ENCODE assay signal across 14 mouse cellular contexts in genomic region chr5:66081443-66082228, GRCm38 (mm10).
DNase-seq lines count a peak whose midpoint lies in the region; ATAC-seq and TF ChIP-seq lines count a peak whose summit lies in the region.
"Had no signal": no experiment of that assay in that cellular context is flagged by ENCODE, and none has a peak within 500 bp of the region (broad histone marks: within the 10 kb centered on the region; RNA-seq: fewer than 3 reads in every experiment).

No protein-coding gene starts in this region.

- no peaks in the 10 kb centered on the region for H3K27me3 ChIP-seq in embryonic facial prominence, embryonic 11.5 days (ENCODE audit: control insufficient read depth, insufficient read depth, low read length)
- H3K27me3 ChIP-seq in embryonic facial prominence, embryonic 10.5 days (replicated peaks; ENCODE audit: low read depth, poor library complexity, severe bottlenecking), result no peaks in the 10 kb centered on the region
- H3K27me3 ChIP-seq in intestine, embryonic 15.5 days (replicated peaks), result no peaks in the 10 kb centered on the region
- no peaks in the 10 kb centered on the region for H3K27me3 ChIP-seq in small intestine, adult 2 months (ENCODE audit: control insufficient read depth, insufficient read depth, low read length)
- H3K27me3 ChIP-seq in hindbrain, embryonic 13.5 days, result no peaks in the 10 kb centered on the region
- H3K27me3 ChIP-seq: heart, embryonic 12.5 days; midbrain, embryonic 13.5 days; neural tube, embryonic 15.5 days had no signal

- H3K4me3 ChIP-seq in embryonic facial prominence, embryonic 11.5 days (ENCODE audit: low read depth, low read length), result no peak overlapping the region
- H3K4me3 ChIP-seq in embryonic facial prominence, embryonic 10.5 days, result no peak overlapping the region
- peak overlapping the region; percentile 15; the same call in 1 of the 2 replicates for H3K4me3 ChIP-seq in intestine, embryonic 15.5 days (replicated peaks)
- H3K4me3 ChIP-seq in small intestine, adult 2 months (ENCODE audit: low read depth, low read length), result peak overlapping the region; percentile 49
- no peak overlapping the region for H3K4me3 ChIP-seq in hindbrain, embryonic 13.5 days
- H3K4me3 ChIP-seq: heart, embryonic 12.5 days; midbrain, embryonic 13.5 days; neural tube, embryonic 15.5 days had no signal

- no peaks in the 10 kb centered on the region for H3K4me1 ChIP-seq in embryonic facial prominence, embryonic 11.5 days (ENCODE audit: control insufficient read depth, insufficient read depth, low read length)
- H3K4me1 ChIP-seq in embryonic facial prominence, embryonic 10.5 days, result peaks cover 24% of the 10 kb centered on the region
- peaks cover 16% of the 10 kb centered on the region; the same call in 1 of the 2 replicates for H3K4me1 ChIP-seq in intestine, embryonic 15.5 days (replicated peaks)
- H3K4me1 ChIP-seq in small intestine, adult 2 months (ENCODE audit: control insufficient read depth, insufficient read depth, insufficient read length, low read length), result peaks cover 6% of the 10 kb centered on the region
- H3K4me1 ChIP-seq in hindbrain, embryonic 13.5 days (replicated peaks), result no peaks in the 10 kb centered on the region
- H3K4me1 ChIP-seq: midbrain, embryonic 13.5 days; neural tube, embryonic 15.5 days had no signal

- no peak for TF ChIP-seq CTCF in small intestine, adult 2 months (IDR thresholded peaks at IDR 0.05; ENCODE audit: extremely low read depth, insufficient read length, insufficient replicate concordance, low read depth, low read length)

- H3K9ac ChIP-seq in embryonic facial prominence, embryonic 11.5 days (replicated peaks; ENCODE audit: low read length), result no peak overlapping the region
- H3K9ac ChIP-seq in intestine, embryonic 15.5 days, result peak overlapping the region; percentile 31
- H3K9ac ChIP-seq in hindbrain, embryonic 13.5 days, result no peak overlapping the region
- H3K9ac ChIP-seq: heart, embryonic 12.5 days; midbrain, embryonic 13.5 days; neural tube, embryonic 15.5 days had no signal

- TF ChIP-seq POLR2A in small intestine, adult 2 months (IDR thresholded peaks at IDR 0.05; ENCODE audit: low read depth, low read length), result no peak

- DNase-seq in embryonic facial prominence, embryonic 11.5 days (ENCODE audit: low spot score), result peak; percentile 29
- no peak for DNase-seq in embryonic facial prominence, embryonic 10.5 days (ENCODE audit: low spot score)
- DNase-seq in kidney, postnatal 36 days, result peak; percentile 78 to 94
- no peak for DNase-seq in heart, postnatal 10 days
- DNase-seq in adipocyte (ENCODE audit: low spot score), result no peak
- DNase-seq: right cerebral cortex, postnatal 25 days; thymus, postnatal 36 days had no signal

- H3K9me3 ChIP-seq in embryonic facial prominence, embryonic 11.5 days (replicated peaks; ENCODE audit: control insufficient read depth, low read length), result no peaks in the 10 kb centered on the region
- no peaks in the 10 kb centered on the region for H3K9me3 ChIP-seq in embryonic facial prominence, embryonic 10.5 days
- H3K9me3 ChIP-seq in intestine, embryonic 15.5 days, result no peaks in the 10 kb centered on the region
- no peaks in the 10 kb centered on the region for H3K9me3 ChIP-seq in hindbrain, embryonic 13.5 days
- H3K9me3 ChIP-seq: heart, embryonic 12.5 days; midbrain, embryonic 13.5 days; neural tube, embryonic 15.5 days had no signal

- H3K27ac ChIP-seq in embryonic facial prominence, embryonic 11.5 days (replicated peaks; ENCODE audit: low read depth, low read length), result no peak overlapping the region
- H3K27ac ChIP-seq in embryonic facial prominence, embryonic 10.5 days (replicated peaks), result no peak overlapping the region; the same call in 1 of the 2 replicates
- peak overlapping the region; percentile 89 for H3K27ac ChIP-seq in intestine, embryonic 15.5 days
- H3K27ac ChIP-seq in small intestine, adult 2 months (ENCODE audit: insufficient read depth, low read depth, low read length), result peak overlapping the region; percentile 98
- H3K27ac ChIP-seq in hindbrain, embryonic 13.5 days, result no peak overlapping the region
- H3K27ac ChIP-seq: midbrain, embryonic 13.5 days; neural tube, embryonic 15.5 days had no signal

- no peak overlapping the region for H3K4me2 ChIP-seq in embryonic facial prominence, embryonic 11.5 days (ENCODE audit: low read depth, low read length)
- peak overlapping the region; percentile 45 for H3K4me2 ChIP-seq in intestine, embryonic 15.5 days (replicated peaks)
- H3K4me2 ChIP-seq in hindbrain, embryonic 13.5 days, result no peak overlapping the region
- H3K4me2 ChIP-seq: heart, embryonic 12.5 days; midbrain, embryonic 13.5 days; neural tube, embryonic 15.5 days had no signal

- no peaks in the 10 kb centered on the region for H3K36me3 ChIP-seq in embryonic facial prominence, embryonic 11.5 days (replicated peaks; ENCODE audit: control insufficient read depth, insufficient read depth, low read depth, low read length)
- no peaks in the 10 kb centered on the region for H3K36me3 ChIP-seq in embryonic facial prominence, embryonic 10.5 days (replicated peaks)
- no peaks in the 10 kb centered on the region for H3K36me3 ChIP-seq in intestine, embryonic 15.5 days
- no peaks in the 10 kb centered on the region for H3K36me3 ChIP-seq in small intestine, adult 2 months (ENCODE audit: control insufficient read depth, insufficient read depth, low read length)
- H3K36me3 ChIP-seq in hindbrain, embryonic 13.5 days, result no peaks in the 10 kb centered on the region
- H3K36me3 ChIP-seq: heart, embryonic 12.5 days; midbrain, embryonic 13.5 days; neural tube, embryonic 15.5 days had no signal

- intact Hi-C loops in heart, postnatal 10 days (cut with DNase I), result no loop called here

- 51% methylated on average over 19 of the region's 19 CpGs for WGBS in embryonic facial prominence, embryonic 11.5 days
- 62% methylated on average over 19 of the region's 19 CpGs for WGBS in embryonic facial prominence, embryonic 10.5 days
- 53% methylated on average over 19 of the region's 19 CpGs for WGBS in intestine, embryonic 15.5 days
- 29% methylated on average over 19 of the region's 19 CpGs for WGBS in small intestine, adult 2 months
- WGBS in hindbrain, embryonic 13.5 days, result 83% methylated on average over 19 of the region's 19 CpGs

- ATAC-seq in embryonic facial prominence, embryonic 11.5 days (replicated peaks; ENCODE audit: insufficient number of reproducible peaks, low FRiP score, low TSS enrichment, low read depth), result no peak
- ATAC-seq in intestine, embryonic 15.5 days, result peak; percentile 35; the same call in 1 of the 2 replicates
- ATAC-seq in hindbrain, embryonic 13.5 days (ENCODE audit: low FRiP score), result no peak
- ATAC-seq: forebrain, embryonic 16.5 days; midbrain, embryonic 13.5 days had no signal

Comparison
In these comparisons a context has a peak if more than half of its experiments do, and no peak if none do; other contexts are left out.
1. DNase-seq: peak in embryonic facial prominence, embryonic 11.5 days (single experiment) and kidney, postnatal 36 days (2 of 2); none in embryonic facial prominence, embryonic 10.5 days (single experiment), heart, postnatal 10 days (0 of 2) and adipocyte (single experiment).
2. H3K27ac ChIP-seq: peak in intestine, embryonic 15.5 days (single experiment) and small intestine, adult 2 months (single experiment); none in embryonic facial prominence, embryonic 11.5 days (single experiment), embryonic facial prominence, embryonic 10.5 days (single experiment) and hindbrain, embryonic 13.5 days (single experiment).
3. H3K4me3 ChIP-seq: peak in intestine, embryonic 15.5 days (single experiment) and small intestine, adult 2 months (single experiment); none in embryonic facial prominence, embryonic 11.5 days (single experiment), embryonic facial prominence, embryonic 10.5 days (single experiment) and hindbrain, embryonic 13.5 days (single experiment).